Mouse (Mus musculus) midbrain, embryonic 13.5 days (tissue): Measurements from ENCODE around the gene Bmf. TPM values are rescaled to one million over a fixed set of nuclear protein-coding genes. Genes with fewer than 3 reads are reported as not detected.

ENCODE experiments used
- ATAC-seq: fragments of 200-750 bp; cut with Nextera tagmentation; 2 replicates; pipeline ENCODE4 v1.8.0; 2017; ENCODE audit warnings: mild to moderate bottlenecking, moderate TSS enrichment, moderate library complexity
- H3K27ac ChIP-seq: fragments of 300-500 bp; sonication (generic); 2 replicates; pipeline ENCODE4 v1.5.1; 2015; ENCODE audit warnings: inconsistent platforms, mild to moderate bottlenecking, moderate library complexity
- H3K27me3 ChIP-seq: fragments of 300-500 bp; sonication (generic); 2 replicates; pipeline ENCODE4 v1.6.1; 2015; ENCODE audit warnings: mild to moderate bottlenecking, inconsistent platforms
- H3K36me3 ChIP-seq: fragments of 300-500 bp; sonication (generic); 2 replicates; pipeline ENCODE4 v1.6.1; 2015; ENCODE audit warnings: mild to moderate bottlenecking, inconsistent platforms
- H3K4me1 ChIP-seq: fragments of 300-500 bp; sonication (generic); replicated peaks from 2 replicates; pipeline ENCODE4 v1.6.1; 2015; ENCODE audit warnings: inconsistent platforms
- H3K4me2 ChIP-seq: fragments of 300-500 bp; sonication (generic); replicated peaks from 2 replicates; pipeline ENCODE4 v1.6.1; 2015; ENCODE audit warnings: moderate library complexity, mild to moderate bottlenecking, inconsistent platforms
- H3K4me3 ChIP-seq: fragments of 300-500 bp; sonication (generic); replicated peaks from 2 replicates; pipeline ENCODE4 v1.5.1; 2015; ENCODE audit warnings: mild to moderate bottlenecking, inconsistent platforms
- H3K9ac ChIP-seq: fragments of 300-500 bp; sonication (generic); replicated peaks from 2 replicates; pipeline ENCODE4 v1.6.1; 2015; ENCODE audit warnings: mild to moderate bottlenecking, inconsistent platforms
- H3K9me3 ChIP-seq: fragments of 300-500 bp; sonication (generic); 2 replicates; pipeline ENCODE4 v1.6.1; 2016; ENCODE audit warnings: mild to moderate bottlenecking, inconsistent platforms
- WGBS: fragments of 180-500 bp; shearing (Covaris S2); methylation state at CpG from one replicate; pipeline ENCODE4 v1.1.7; 2015; 5-methylcytosine and 5-hydroxymethylcytosine counted together
- polyA plus RNA-seq: library from polyadenylated mRNA; unstranded; fragments of >200 nt; fragmentation: Nextera tagmentation; extraction: Ambion mirVana; gene quantifications from 2 replicates; pipeline ENCODE4 v1.2.1, GENCODE M21; 2015

The Bmf gene
- polyA plus RNA-seq, 1 experiment from 2014 or later = 4.7 TPM

- 17% methylated on average over 12 of the region's 12 CpGs for WGBS
- Histone ChIP-seq H3K9me3 (no peaks in the 10 kb centered on the region), H3K4me1 (peaks cover 7% of the 10 kb centered on the region; the same call in 1 of the 2 replicates), H3K27ac (no peak overlapping the region), H3K36me3 (no peaks in the 10 kb centered on the region), H3K9ac (no peak overlapping the region), H3K4me3 (no peak overlapping the region), H3K4me2 (no peak overlapping the region), H3K27me3 (no peaks in the 10 kb centered on the region)
- ATAC-seq = peak; percentile 49
These were observed 62.6 kb downstream of the Bmf start for GRCm38 (mm10) chr2:118486933-118487332.

- Histone ChIP-seq H3K4me2 (no peak overlapping the region), H3K36me3 (no peaks in the 10 kb centered on the region), H3K27ac (no peak overlapping the region), H3K4me1 (peaks cover 6% of the 10 kb centered on the region; the same call in 1 of the 2 replicates), H3K4me3 (no peak overlapping the region), H3K9me3 (no peaks in the 10 kb centered on the region), H3K27me3 (no peaks in the 10 kb centered on the region), H3K9ac (no peak overlapping the region)
- WGBS = 86% methylated on average over 3 of the region's 3 CpGs
- no peak for ATAC-seq
These were observed 64.1 kb downstream of the Bmf start for GRCm38 (mm10) chr2:118485415-118485814.

GRCm38 (mm10) chr2:118484386-118484898 lies 65.0 kb downstream of the Bmf start:
- H3K27ac ChIP-seq = no peak overlapping the region
- H3K27me3 ChIP-seq = no peaks in the 10 kb centered on the region
- no peak overlapping the region for H3K9ac ChIP-seq
- H3K4me2 ChIP-seq = no peak overlapping the region
- WGBS = 86% methylated on average over 9 of the region's 9 CpGs
- H3K4me3 ChIP-seq = no peak overlapping the region
- H3K9me3 ChIP-seq = no peaks in the 10 kb centered on the region
- H3K4me1 ChIP-seq = no peaks in the 10 kb centered on the region
- ATAC-seq = no peak
- no peaks in the 10 kb centered on the region for H3K36me3 ChIP-seq

- H3K27me3 ChIP-seq = no peaks in the 10 kb centered on the region
- WGBS = 82% methylated on average over 5 of the region's 5 CpGs
- peaks cover 9% of the 10 kb centered on the region for H3K4me1 ChIP-seq
- H3K4me2 ChIP-seq = no peak overlapping the region
- no peaks in the 10 kb centered on the region for H3K9me3 ChIP-seq
- H3K27ac ChIP-seq = no peak overlapping the region
- no peak for ATAC-seq
- no peak overlapping the region for H3K4me3 ChIP-seq
- H3K9ac ChIP-seq = no peak overlapping the region
- no peaks in the 10 kb centered on the region for H3K36me3 ChIP-seq
These were observed 66.5 kb downstream of the Bmf start for GRCm38 (mm10) chr2:118483032-118483431.

GRCm38 (mm10) chr2:118480886-118481285 lies 68.6 kb downstream of the Bmf start:
- Histone ChIP-seq H3K9me3 (no peaks in the 10 kb centered on the region), H3K4me3 (no peak overlapping the region), H3K36me3 (peaks cover 16% of the 10 kb centered on the region), H3K27me3 (no peaks in the 10 kb centered on the region), H3K4me1 (peaks cover 14% of the 10 kb centered on the region), H3K9ac (no peak overlapping the region), H3K4me2 (no peak overlapping the region), H3K27ac (no peak overlapping the region)
- 94% methylated on average over 7 of the region's 7 CpGs for WGBS
- no peak for ATAC-seq

- H3K4me2 ChIP-seq = peak within 1 kb of the TSS; percentile 87
- peak; percentile 98 for ATAC-seq
- H3K9ac ChIP-seq = peak within 1 kb of the TSS; percentile 96
- peaks cover 28% of the 10 kb centered on the region for H3K36me3 ChIP-seq
- H3K4me1 ChIP-seq = peaks cover 14% of the 10 kb centered on the region
- WGBS = under 1% methylated on average over 35 of the region's 35 CpGs
- peak within 1 kb of the TSS; percentile 96 for H3K4me3 ChIP-seq
- H3K27me3 ChIP-seq = no peaks in the 10 kb centered on the region
- H3K9me3 ChIP-seq = no peaks in the 10 kb centered on the region
- H3K27ac ChIP-seq = peak within 1 kb of the TSS; percentile 84
These were observed 70.0 kb downstream of the Bmf start, which contains the start of gene Srp14 for GRCm38 (mm10) chr2:118479550-118479909. Gene Srp14 (minus strand): TSS chr2:118479711.

GRCm38 (mm10) chr2:118478833-118479549 lies 70.5 kb downstream of the Bmf start:
- WGBS = 4% methylated on average over 44 of the region's 52 CpGs
- no peak; the same call in 1 of the 2 replicates for ATAC-seq
- H3K9ac ChIP-seq = peak overlapping the region; percentile 96

More at GRCm38 (mm10) chr2:118478833-118479549, 70.5 kb downstream of the Bmf start:
- Histone ChIP-seq H3K4me2 (peak overlapping the region; percentile 87), H3K36me3 (peaks cover 33% of the 10 kb centered on the region), H3K27me3 (no peaks in the 10 kb centered on the region), H3K27ac (peak overlapping the region; percentile 84), H3K9me3 (no peaks in the 10 kb centered on the region), H3K4me1 (peaks cover 14% of the 10 kb centered on the region), H3K4me3 (peak overlapping the region; percentile 96)

Other genes with a start within 250 kb of the Bmf start
- 1.9 and 2.1 TPM in 2 replicates for gene Gpr176, start 176.3 kb downstream of the Bmf start, polyA plus RNA-seq
- 7.5 and 7.6 TPM in 2 replicates for gene Eif2ak4, start 161.1 kb downstream of the Bmf start, polyA plus RNA-seq
- gene Srp14, start 70.0 kb downstream of the Bmf start, polyA plus RNA-seq = 353 and 358 TPM in 2 replicates
- gene Bub1b, start 48.5 kb upstream of the Bmf start, polyA plus RNA-seq = 37.4 and 38.0 TPM in 2 replicates
- gene Pak6, start 113.6 kb upstream of the Bmf start, polyA plus RNA-seq = 20.1 and 21.1 TPM in 2 replicates
- gene Ankrd63, start 154.3 kb upstream of the Bmf start, polyA plus RNA-seq = 0.04 TPM in 1 of 2 replicates, not detected in the other
- 0.11 and 0.13 TPM in 2 replicates for gene Plcb2, start 178.8 kb upstream of the Bmf start, polyA plus RNA-seq
- gene Inafm2, start 196.1 kb upstream of the Bmf start, polyA plus RNA-seq = 24.6 and 25.8 TPM in 2 replicates
- 1.7 and 2.1 TPM in 2 replicates for gene Ccdc9b, start 213.0 kb upstream of the Bmf start, polyA plus RNA-seq
- not detected in 2 replicates for gene Phgr1, start 223.1 kb upstream of the Bmf start, polyA plus RNA-seq
- gene Disp2, start 230.0 kb upstream of the Bmf start, polyA plus RNA-seq = 32.7 and 35.8 TPM in 2 replicates